Mouse (Mus musculus): ENCODE measurements around the gene Cerk.

GRCm38 (mm10) chr15:86234517-86235441, 48.8 kb upstream of the Cerk start:
- TF ChIP-seq TAL1 (IDR thresholded peaks at IDR 0.05; ENCODE audit: low read length), result no peak
- TF ChIP-seq GATA1 (IDR thresholded peaks at IDR 0.05; ENCODE audit: low read length), result no peak

Measured in erythroblast, embryonic 14.5 days (primary cell).